Mouse (Mus musculus): Measurements from ENCODE around the gene Phyh.
A peak's percentile ranks its signal among the peaks of the same experiment; 100 is the strongest.

Phyh gene

GRCm38 (mm10) chr2:4918860-4919739 lies at the start of gene Phyh:
Gene Phyh, plus strand, starts transcription at chr2:4919019.
- DNase-seq (ENCODE audit: low read depth) = peak; percentile 79

- DNase-seq (ENCODE audit: low read depth) = no peak
These were observed 46.1 kb upstream of the Phyh start for GRCm38 (mm10) chr2:4872740-4873139.

DNA sequence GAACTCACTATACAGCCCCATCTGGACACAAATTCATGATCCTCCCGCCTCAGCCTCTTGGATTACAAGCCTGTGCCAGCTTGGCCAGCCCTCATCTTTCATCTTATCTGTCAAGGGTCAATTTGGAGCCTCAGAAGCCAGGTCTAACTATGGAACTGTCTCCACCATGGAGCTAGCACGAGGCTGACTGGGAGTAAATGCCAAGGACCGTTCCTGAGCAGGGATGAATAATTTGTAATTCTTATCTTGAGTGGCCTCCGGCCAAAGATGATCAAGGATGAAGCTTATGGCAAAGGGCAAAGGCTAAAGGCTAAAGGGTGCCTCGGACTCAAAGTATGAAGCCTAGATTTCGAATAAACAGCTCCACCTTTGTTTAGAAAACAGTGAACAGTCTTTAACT lies 45.5 kb upstream of the Phyh start:
- no peak for DNase-seq (ENCODE audit: low read depth)

GRCm38 (mm10) chr2:4875090-4875489 lies 43.7 kb upstream of the Phyh start:
- DNase-seq (ENCODE audit: low read depth) = no peak

DNA sequence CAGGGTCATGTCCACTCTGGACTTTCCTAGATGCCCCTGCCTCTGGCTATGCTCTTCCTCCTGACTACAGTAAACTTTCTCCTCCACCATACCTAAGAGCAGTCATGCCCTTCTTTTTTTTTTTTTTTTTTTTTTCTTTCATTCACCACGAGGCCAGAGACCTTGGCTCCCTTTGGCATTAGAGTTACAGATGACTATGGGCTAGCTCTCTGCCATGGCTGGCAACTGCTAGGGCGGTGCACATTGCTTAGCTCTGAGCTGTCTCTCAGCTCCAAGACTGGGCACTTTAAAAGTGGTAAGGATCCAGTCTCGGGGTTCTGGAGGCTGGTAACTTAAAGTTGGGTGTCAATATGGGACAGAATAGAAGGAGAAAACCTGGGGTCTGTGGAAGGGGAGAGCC lies 42.7 kb upstream of the Phyh start:
- DNase-seq (ENCODE audit: low read depth) = no peak

DNA sequence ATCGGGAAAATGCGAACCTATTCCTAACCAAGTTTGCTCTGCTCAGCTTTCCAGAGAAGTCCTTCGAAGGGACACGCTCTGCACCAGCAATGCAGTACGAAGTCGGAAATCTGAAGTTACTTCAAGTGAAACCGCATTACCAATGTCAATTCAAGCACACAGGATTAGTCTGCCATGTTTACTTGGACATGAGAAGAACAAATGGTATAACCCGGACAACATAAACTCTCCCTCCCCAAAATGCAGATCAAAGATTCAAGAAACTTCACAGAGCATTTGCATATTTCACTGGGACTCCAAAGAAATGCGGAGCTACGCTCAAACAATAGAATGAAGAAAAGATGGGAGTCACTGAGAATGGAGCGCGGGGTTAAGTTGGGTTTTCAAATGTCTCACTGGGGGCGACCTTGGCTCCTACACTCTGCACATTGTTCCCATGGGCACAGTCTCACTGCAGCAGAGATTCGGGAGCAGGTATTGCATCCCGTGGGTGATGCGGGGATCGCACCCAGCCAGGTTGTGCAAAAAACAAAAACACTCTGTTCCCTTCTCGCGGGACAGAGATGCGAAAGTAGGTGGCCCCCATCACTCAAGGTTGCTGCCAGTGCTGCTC lies 38.0 kb upstream of the Phyh start:
- DNase-seq (ENCODE audit: low read depth) = peak; percentile 11

GRCm38 (mm10) chr2:4881350-4882248 lies 37.2 kb upstream of the Phyh start, which contains the start of gene Sephs1:
Gene Sephs1, plus strand, starts transcription at chr2:4881564.
- peak; percentile 46 for DNase-seq (ENCODE audit: low read depth)

GRCm38 (mm10) chr2:4882249-4882791 lies 36.5 kb upstream of the Phyh start:
- peak; percentile 50 for DNase-seq (ENCODE audit: low read depth)

GRCm38 (mm10) chr2:4883009-4883704 lies 35.7 kb upstream of the Phyh start:
- DNase-seq (ENCODE audit: low read depth) = peak; percentile 14

- DNase-seq (ENCODE audit: low read depth) = no peak
These were observed 31.9 kb upstream of the Phyh start for GRCm38 (mm10) chr2:4886896-4887295.

DNA sequence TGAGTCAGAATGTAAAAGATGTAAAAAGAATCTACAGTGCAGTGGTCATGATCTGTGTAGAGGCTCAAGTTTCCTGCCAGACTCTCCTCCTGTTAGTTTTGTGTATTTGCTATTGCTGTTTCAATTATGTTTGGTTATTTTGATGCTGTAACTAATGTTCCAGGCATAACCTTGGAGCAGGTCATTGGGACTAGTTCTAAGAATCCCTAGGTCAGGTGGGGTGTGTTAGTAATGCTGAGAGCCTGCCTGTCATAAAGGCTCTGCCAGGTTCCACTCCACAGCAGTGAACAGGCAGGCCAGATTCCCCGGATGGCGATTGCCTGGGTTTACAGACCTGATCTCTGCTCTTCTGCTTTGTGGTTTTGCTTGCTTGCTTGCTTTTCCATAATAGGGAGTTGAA lies 23.2 kb upstream of the Phyh start:
- no peak for DNase-seq (ENCODE audit: low read depth)

GRCm38 (mm10) chr2:4896970-4897369 lies 21.8 kb upstream of the Phyh start:
- DNase-seq (ENCODE audit: low read depth) = no peak

DNA sequence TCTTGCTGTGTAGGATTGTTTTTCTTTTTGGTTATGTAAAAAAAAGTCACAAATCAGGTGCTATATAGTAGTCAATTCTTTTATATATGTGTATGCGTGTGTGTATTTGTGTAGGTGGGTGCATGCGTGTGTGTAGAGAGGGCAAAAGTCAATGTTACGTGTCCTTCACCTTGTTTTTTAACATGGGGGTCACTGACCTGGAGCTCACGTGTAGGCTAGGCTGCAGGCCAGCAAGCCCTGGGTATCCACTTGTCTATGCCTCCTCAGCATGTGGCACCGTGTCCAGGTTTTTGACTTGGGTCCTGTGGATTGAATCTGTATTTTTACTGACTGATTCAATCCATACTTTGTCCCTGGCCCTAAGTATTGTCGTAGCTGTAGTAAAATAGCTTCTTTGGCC lies 18.2 kb upstream of the Phyh start:
- no peak for DNase-seq (ENCODE audit: low read depth)

DNA sequence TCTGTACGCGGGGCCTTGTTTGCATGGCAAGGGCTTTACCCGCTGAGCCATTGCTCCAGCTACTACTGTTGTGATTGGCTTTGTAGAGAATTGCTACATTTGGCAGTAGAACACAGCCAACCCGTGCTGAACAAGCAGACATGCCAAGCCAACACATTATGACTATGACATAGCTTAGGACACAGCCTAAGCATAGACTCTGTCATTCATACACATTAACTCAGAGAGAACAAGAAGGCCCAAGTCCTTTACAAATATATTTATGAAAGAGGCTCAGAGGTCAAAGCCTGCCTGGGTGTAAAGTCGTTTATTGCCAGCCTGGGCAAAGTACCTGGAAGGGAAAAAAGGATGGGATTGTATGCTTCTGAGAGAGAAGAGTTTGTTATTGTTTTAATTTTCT lies 16.5 kb upstream of the Phyh start:
- no peak for DNase-seq (ENCODE audit: low read depth)

DNA sequence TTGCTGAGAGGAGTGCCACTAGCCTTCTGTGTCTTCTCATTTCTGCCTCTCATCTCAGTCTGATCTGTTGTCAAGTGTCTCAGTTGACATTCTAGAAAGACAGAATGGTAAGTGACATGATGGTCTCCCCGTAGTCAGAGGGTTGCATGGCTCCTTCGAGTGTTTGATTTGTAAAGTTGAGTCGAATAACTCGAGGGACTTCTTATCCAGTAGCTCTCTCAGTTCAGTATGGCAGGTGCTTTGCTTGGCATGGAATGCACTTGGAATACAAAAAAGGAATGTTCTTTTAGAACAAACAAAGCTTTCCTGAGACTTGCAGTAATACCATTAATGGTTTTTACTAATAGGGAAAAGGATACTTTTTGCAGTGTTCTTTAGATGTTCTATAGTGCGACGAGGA lies 11.7 kb upstream of the Phyh start:
- no peak for DNase-seq (ENCODE audit: low read depth)

GRCm38 (mm10) chr2:4907916-4908315 lies 10.9 kb upstream of the Phyh start:
- DNase-seq (ENCODE audit: low read depth) = no peak

GRCm38 (mm10) chr2:4908771-4909315 lies 10.0 kb upstream of the Phyh start:
- no peak for DNase-seq (ENCODE audit: low read depth)

DNA sequence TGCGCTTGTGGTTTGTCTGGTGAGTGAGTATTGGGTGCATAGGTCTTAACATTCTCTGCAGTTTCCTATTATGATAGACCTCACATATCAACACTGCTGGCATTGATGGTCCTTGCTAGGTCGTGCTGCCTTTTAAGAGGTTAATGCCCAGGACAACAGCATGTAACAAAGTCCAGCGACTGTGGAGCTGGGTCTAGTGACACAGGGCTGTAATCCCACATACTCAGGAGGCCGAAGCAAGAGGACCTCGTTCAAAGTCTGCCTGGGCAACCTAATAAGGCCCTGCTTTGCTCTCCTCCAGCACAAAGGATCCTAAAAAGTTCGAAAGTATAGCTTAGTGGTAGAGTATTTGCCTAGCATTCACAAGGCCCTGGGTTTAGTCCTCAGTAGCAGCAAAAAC lies 8.9 kb upstream of the Phyh start:
- DNase-seq (ENCODE audit: low read depth) = no peak

GRCm38 (mm10) chr2:4910521-4910920 lies 8.3 kb upstream of the Phyh start:
- no peak for DNase-seq (ENCODE audit: low read depth)

DNA sequence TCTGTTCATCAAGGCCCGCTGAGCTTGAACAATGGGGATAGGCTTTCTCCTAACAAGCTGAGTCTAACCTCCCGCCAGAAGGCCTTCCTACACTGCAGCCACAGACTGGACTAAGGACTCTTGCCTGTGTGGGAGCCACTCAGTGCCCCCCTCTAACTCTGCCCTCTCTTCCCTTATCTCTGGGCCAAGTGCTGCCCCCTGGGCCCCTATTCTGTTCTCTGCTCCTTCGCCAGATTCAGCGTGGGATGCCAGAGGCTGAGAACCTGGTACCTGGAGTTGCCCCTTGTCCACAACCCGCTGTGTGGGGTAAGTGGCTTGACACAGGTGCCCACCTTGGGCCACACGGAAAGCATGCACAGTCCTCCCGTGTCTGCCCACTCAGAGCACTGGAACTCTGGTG lies 4.9 kb upstream of the Phyh start:
- no peak for DNase-seq (ENCODE audit: low read depth)

DNA sequence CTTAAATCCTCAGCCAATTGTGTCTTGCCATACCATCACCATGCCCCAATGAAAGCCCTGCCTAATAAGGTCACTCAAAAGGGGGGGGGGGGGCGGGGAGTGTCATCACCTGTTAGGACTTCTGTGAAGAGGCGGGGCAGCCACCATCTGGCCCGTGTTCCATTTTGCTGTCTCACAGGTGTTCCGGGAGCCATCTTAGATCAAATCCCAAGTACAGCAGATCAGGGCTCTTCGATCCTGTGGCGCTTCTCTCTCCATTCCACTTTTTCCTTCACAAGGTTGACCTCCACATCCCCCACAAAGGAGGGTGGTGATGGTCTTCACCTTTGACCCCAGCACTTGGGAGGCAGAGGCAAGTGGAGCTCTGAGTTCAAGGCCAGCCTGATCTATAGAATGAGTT lies 2.8 kb upstream of the Phyh start:
- DNase-seq (ENCODE audit: low read depth) = no peak

Measured in c-Kit-positive CD71-positive TER-119-negative erythroid progenitor cells, embryonic 14.5 days (primary cell).